Mouse (Mus musculus) C2C12 (cell line): ENCODE measurements around the gene Sorcs2.

Source experiments
- CTCF ChIP-seq: IDR thresholded peaks from one replicate; pipeline ENCODE4 v1.5.1; 2011; ENCODE audit not compliant: control insufficient read depth, insufficient read depth, insufficient read length
- USF1 ChIP-seq: IDR thresholded peaks from one replicate; pipeline ENCODE4 v1.6.1; 2011; ENCODE audit warnings: low read depth, mild to moderate bottlenecking, control low read depth, moderate library complexity

- no peak for TF ChIP-seq USF1
- TF ChIP-seq CTCF = no peak
Measured at GRCm38 (mm10) chr5:36346698-36347097, 51.2 kb downstream of the Sorcs2 start.
